Mouse (Mus musculus): ENCODE data around the gene Tram2. TPM values are rescaled to one million over a fixed set of nuclear protein-coding genes. Genes with fewer than 3 reads are reported as not detected.

Tram2 gene
- polyA plus RNA-seq, 1 experiment, result 3.4 TPM

DNA sequence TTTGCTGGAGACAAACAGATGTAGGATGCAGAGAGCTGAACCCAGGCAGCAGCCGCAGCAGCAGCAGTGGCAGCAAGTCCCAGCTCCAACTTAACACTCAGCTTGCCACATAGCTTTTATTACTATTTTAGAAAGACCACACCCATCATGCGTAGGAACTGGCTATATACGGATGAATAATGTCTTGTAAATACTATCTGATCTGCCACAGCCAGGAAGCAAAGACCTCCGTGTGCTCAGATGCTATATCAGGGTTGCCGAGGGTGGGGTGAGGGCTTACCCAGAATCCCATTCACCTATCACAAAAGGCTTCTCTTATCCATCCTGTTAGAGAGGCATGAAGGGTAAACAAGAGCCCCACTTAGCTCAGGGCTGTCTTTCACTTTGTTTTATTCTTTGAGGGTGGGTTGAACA is 26.9 kb downstream of the Tram2 start:
- H3K27me3 ChIP-seq (ENCODE audit: control insufficient read depth, insufficient read depth, insufficient read length), result no peaks in the 10 kb centered on the region
- H3K79me2 ChIP-seq (ENCODE audit: control insufficient read depth, insufficient read depth), result no peaks in the 10 kb centered on the region
- no peak overlapping the region for H3K4me3 ChIP-seq (ENCODE audit: insufficient read depth, poor library complexity, severe bottlenecking)
- no peaks in the 10 kb centered on the region for H3K79me3 ChIP-seq (ENCODE audit: low read depth)
- no peaks in the 10 kb centered on the region for H3K36me3 ChIP-seq (ENCODE audit: control insufficient read depth, insufficient read depth)
- TF ChIP-seq MYOG (IDR thresholded peaks at IDR 0.05; ENCODE audit: control insufficient read depth, extremely low read depth, insufficient read length) (no peak), CTCF (IDR thresholded peaks at IDR 0.05; ENCODE audit: control insufficient read depth, insufficient read depth, insufficient read length) (no peak), USF1 (IDR thresholded peaks at IDR 0.05; ENCODE audit: low read depth) (no peak), CEBPB (IDR thresholded peaks at IDR 0.05; ENCODE audit: low read depth) (no peak)
- no peak overlapping the region for H3ac ChIP-seq (ENCODE audit: control insufficient read depth, insufficient read length, low read depth)

DNA sequence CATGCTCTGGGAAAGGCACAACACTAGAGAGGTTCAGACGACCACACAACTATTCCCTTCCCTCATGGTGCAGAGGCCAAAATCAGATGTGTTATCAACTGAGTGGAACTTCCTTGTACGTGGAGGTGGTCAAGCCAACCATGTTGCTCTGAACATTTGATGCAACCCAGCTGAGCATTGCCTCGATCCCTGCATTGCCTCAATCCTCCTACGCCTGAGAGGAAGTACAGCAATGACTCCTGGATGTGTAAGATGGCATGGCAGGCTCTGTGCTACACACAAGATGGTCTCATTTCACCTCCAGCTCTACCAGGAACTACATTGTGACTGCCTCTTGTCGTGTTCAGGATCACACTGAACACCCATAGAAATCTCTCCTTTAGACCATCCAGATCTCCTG is 30.0 kb downstream of the Tram2 start:
- TF ChIP-seq CEBPB (IDR thresholded peaks at IDR 0.05; ENCODE audit: low read depth) (no peak), FOSL1 (IDR thresholded peaks at IDR 0.05; ENCODE audit: insufficient read depth, low read length, poor library complexity, severe bottlenecking) (no peak), MYOG (IDR thresholded peaks at IDR 0.05; ENCODE audit: control insufficient read depth, extremely low read depth, insufficient read length) (no peak)
- no peak overlapping the region for H3ac ChIP-seq (ENCODE audit: control insufficient read depth, insufficient read length, low read depth)

DNA sequence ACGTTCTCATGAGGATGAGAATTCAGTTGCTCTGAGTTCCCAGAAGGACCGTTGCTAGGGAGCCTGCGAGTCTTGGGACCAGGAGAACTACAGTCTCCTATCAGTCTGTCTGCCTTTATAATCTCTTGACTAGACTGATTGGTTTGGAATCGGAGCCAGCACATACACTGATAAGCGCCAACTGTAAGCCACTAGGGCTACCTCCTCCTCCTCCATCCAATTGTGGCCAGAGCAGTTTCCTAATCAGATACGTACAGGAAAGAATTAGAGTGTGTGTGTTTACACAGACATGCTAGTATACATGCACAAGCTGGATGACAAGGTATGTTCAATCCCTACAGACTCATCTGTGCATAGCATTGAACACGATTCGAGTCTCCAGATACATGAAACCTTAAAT is 30.6 kb downstream of the Tram2 start:
- Histone ChIP-seq H3K79me2 (ENCODE audit: control insufficient read depth, insufficient read depth) (no peaks in the 10 kb centered on the region), H3K4me3 (ENCODE audit: insufficient read depth, poor library complexity, severe bottlenecking) (no peak overlapping the region), H3ac (ENCODE audit: control insufficient read depth, insufficient read length, low read depth) (no peak overlapping the region), H3K36me3 (ENCODE audit: control insufficient read depth, insufficient read depth) (no peaks in the 10 kb centered on the region), H3K27me3 (ENCODE audit: control insufficient read depth, insufficient read depth, insufficient read length) (no peaks in the 10 kb centered on the region), H3K79me3 (ENCODE audit: low read depth) (no peaks in the 10 kb centered on the region)
- TF ChIP-seq CTCF (IDR thresholded peaks at IDR 0.05; ENCODE audit: control insufficient read depth, insufficient read depth, insufficient read length) (no peak), USF1 (IDR thresholded peaks at IDR 0.05; ENCODE audit: low read depth) (no peak), MYOG (IDR thresholded peaks at IDR 0.05; ENCODE audit: control insufficient read depth, extremely low read depth, insufficient read length) (no peak), MAX (IDR thresholded peaks at IDR 0.05) (no peak), MYOD1 (IDR thresholded peaks at IDR 0.05; ENCODE audit: control insufficient read depth, insufficient read length, low read depth) (no peak), CEBPB (IDR thresholded peaks at IDR 0.05; ENCODE audit: low read depth) (no peak), FOSL1 (IDR thresholded peaks at IDR 0.05; ENCODE audit: insufficient read depth, low read length, poor library complexity, severe bottlenecking) (no peak)

More for the DNA sequence above, 30.0 kb downstream of the Tram2 start:
- no peak overlapping the region for H3K4me3 ChIP-seq (ENCODE audit: insufficient read depth, poor library complexity, severe bottlenecking)
- H3K79me3 ChIP-seq (ENCODE audit: low read depth), result no peaks in the 10 kb centered on the region
- H3K79me2 ChIP-seq (ENCODE audit: control insufficient read depth, insufficient read depth), result no peaks in the 10 kb centered on the region
- no peaks in the 10 kb centered on the region for H3K27me3 ChIP-seq (ENCODE audit: control insufficient read depth, insufficient read depth, insufficient read length)
- H3K36me3 ChIP-seq (ENCODE audit: control insufficient read depth, insufficient read depth), result no peaks in the 10 kb centered on the region

DNA sequence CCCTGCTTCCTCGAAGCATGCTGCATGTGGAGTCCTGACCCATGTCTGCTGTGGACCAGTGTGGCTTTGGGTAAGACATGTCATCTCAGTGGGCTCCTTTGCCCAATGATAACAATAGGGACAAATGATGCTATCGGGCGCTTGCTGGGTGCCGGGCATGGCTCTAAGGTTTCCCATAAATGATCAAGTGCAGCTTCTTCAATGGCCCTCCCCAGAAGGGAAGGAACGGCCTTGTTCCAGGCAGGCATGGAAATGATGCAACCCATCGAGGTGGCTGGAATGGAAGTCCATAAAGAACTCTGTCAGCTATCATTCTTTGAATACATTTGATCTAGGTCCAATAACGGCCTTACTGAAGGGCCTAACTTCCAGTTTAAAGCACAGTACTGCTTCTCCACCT is 36.6 kb downstream of the Tram2 start:
- Histone ChIP-seq H3ac (ENCODE audit: control insufficient read depth, insufficient read length, low read depth) (no peak overlapping the region), H3K27me3 (ENCODE audit: control insufficient read depth, insufficient read depth, insufficient read length) (no peaks in the 10 kb centered on the region), H3K79me3 (ENCODE audit: low read depth) (no peaks in the 10 kb centered on the region), H3K4me3 (ENCODE audit: insufficient read depth, poor library complexity, severe bottlenecking) (no peak overlapping the region), H3K36me3 (ENCODE audit: control insufficient read depth, insufficient read depth) (no peaks in the 10 kb centered on the region), H3K79me2 (ENCODE audit: control insufficient read depth, insufficient read depth) (peaks cover 5% of the 10 kb centered on the region)
- TF ChIP-seq MYOG (IDR thresholded peaks at IDR 0.05; ENCODE audit: control insufficient read depth, extremely low read depth, insufficient read length) (no peak), CEBPB (IDR thresholded peaks at IDR 0.05; ENCODE audit: low read depth) (no peak), CTCF (IDR thresholded peaks at IDR 0.05; ENCODE audit: control insufficient read depth, insufficient read depth, insufficient read length) (no peak), USF1 (IDR thresholded peaks at IDR 0.05; ENCODE audit: low read depth) (no peak), MYOD1 (IDR thresholded peaks at IDR 0.05; ENCODE audit: control insufficient read depth, insufficient read length, low read depth) (no peak), FOSL1 (IDR thresholded peaks at IDR 0.05; ENCODE audit: insufficient read depth, low read length, poor library complexity, severe bottlenecking) (no peak), MAX (IDR thresholded peaks at IDR 0.05) (no peak)

DNA sequence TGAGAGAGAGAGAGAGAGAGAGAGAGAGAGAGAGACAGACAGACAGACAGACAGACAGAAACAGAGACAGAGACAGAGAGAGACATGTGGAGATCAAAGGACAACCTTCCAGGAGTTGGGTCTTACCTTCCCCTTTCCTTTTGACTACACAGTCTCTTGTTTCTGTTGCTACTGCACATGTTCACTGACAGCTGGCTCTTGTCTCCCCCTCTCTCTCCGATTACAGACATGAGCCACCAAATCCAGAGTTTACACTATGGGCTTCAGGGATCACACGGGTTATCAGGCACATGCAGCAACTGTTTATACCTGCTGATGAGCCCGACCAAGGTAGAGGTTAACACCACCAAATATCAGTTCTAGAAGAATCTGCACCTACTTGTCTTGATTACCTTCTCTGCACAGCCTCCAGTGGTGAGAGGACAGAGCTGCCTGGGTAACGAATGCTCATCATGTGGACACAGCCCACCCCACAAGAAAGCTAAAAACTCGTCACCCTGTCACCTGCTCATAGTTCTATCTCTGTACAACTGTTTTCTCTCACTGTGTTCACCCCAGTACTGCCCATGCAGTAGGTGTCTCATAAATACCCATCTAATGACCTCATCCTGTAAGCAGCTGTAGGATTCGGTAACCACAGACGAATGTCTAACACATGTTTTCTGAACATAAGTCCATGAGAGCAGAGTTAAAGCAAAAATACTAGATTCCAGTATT is 38.3 kb downstream of the Tram2 start:
- Histone ChIP-seq H3K27me3 (ENCODE audit: control insufficient read depth, insufficient read depth, insufficient read length) (no peaks in the 10 kb centered on the region), H3K79me2 (ENCODE audit: control insufficient read depth, insufficient read depth) (peaks cover 5% of the 10 kb centered on the region), H3K79me3 (ENCODE audit: low read depth) (no peaks in the 10 kb centered on the region), H3K4me3 (ENCODE audit: insufficient read depth, poor library complexity, severe bottlenecking) (no peak overlapping the region), H3K36me3 (ENCODE audit: control insufficient read depth, insufficient read depth) (no peaks in the 10 kb centered on the region), H3ac (ENCODE audit: control insufficient read depth, insufficient read length, low read depth) (no peak overlapping the region)
- TF ChIP-seq MAX (IDR thresholded peaks at IDR 0.05) (no peak), CEBPB (IDR thresholded peaks at IDR 0.05; ENCODE audit: low read depth) (no peak), MYOG (IDR thresholded peaks at IDR 0.05; ENCODE audit: control insufficient read depth, extremely low read depth, insufficient read length) (no peak), USF1 (IDR thresholded peaks at IDR 0.05; ENCODE audit: low read depth) (no peak), FOSL1 (IDR thresholded peaks at IDR 0.05; ENCODE audit: insufficient read depth, low read length, poor library complexity, severe bottlenecking) (no peak), MYOD1 (IDR thresholded peaks at IDR 0.05; ENCODE audit: control insufficient read depth, insufficient read length, low read depth) (peak; percentile 79), CTCF (IDR thresholded peaks at IDR 0.05; ENCODE audit: control insufficient read depth, insufficient read depth, insufficient read length) (no peak)

DNA sequence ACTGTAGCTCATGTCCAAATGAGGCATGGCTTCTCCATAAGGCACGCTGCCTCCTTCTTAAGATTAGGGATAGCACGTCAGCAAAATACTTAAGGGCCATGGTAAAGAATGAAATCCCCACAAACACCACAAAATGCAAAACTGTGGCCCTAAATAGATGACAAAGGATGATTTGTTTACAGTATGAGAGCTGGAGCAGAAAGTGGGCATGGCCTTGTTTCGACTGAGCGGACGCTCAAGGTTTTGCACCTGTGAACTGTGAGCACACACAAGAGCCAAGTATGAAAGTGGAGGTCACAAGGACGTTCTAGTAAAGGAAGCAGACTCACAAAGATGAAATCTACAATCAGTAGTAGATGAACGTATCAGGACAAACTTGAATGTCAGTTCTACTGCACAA is 38.9 kb downstream of the Tram2 start:
- Histone ChIP-seq H3ac (ENCODE audit: control insufficient read depth, insufficient read length, low read depth) (no peak overlapping the region), H3K4me3 (ENCODE audit: insufficient read depth, poor library complexity, severe bottlenecking) (no peak overlapping the region), H3K27me3 (ENCODE audit: control insufficient read depth, insufficient read depth, insufficient read length) (no peaks in the 10 kb centered on the region), H3K79me2 (ENCODE audit: control insufficient read depth, insufficient read depth) (peaks cover 5% of the 10 kb centered on the region), H3K36me3 (ENCODE audit: control insufficient read depth, insufficient read depth) (no peaks in the 10 kb centered on the region), H3K79me3 (ENCODE audit: low read depth) (no peaks in the 10 kb centered on the region)
- TF ChIP-seq MYOG (IDR thresholded peaks at IDR 0.05; ENCODE audit: control insufficient read depth, extremely low read depth, insufficient read length) (no peak), FOSL1 (IDR thresholded peaks at IDR 0.05; ENCODE audit: insufficient read depth, low read length, poor library complexity, severe bottlenecking) (no peak), MYOD1 (IDR thresholded peaks at IDR 0.05; ENCODE audit: control insufficient read depth, insufficient read length, low read depth) (no peak), CTCF (IDR thresholded peaks at IDR 0.05; ENCODE audit: control insufficient read depth, insufficient read depth, insufficient read length) (no peak), MAX (IDR thresholded peaks at IDR 0.05) (no peak), USF1 (IDR thresholded peaks at IDR 0.05; ENCODE audit: low read depth) (no peak), CEBPB (IDR thresholded peaks at IDR 0.05; ENCODE audit: low read depth) (no peak)

All from C2C12 (cell line).